Mouse (Mus musculus) embryo, embryonic 10 days (tissue): ENCODE measurements around the gene 1700001J03Rik.
A peak's percentile ranks its signal among the peaks of the same experiment; 100 is the strongest.
"Not testable (repeated sequence)": the region's sequence is repeated elsewhere in the genome, so short reads cannot be mapped to it uniquely, and the experiment has no call there.

Experiments
- DNase-seq: peaks from one replicate; pipeline ENCODE4 v3.0.0-alpha.2; 2015; ENCODE audit warnings: low spot score

1700001J03Rik gene

DNA sequence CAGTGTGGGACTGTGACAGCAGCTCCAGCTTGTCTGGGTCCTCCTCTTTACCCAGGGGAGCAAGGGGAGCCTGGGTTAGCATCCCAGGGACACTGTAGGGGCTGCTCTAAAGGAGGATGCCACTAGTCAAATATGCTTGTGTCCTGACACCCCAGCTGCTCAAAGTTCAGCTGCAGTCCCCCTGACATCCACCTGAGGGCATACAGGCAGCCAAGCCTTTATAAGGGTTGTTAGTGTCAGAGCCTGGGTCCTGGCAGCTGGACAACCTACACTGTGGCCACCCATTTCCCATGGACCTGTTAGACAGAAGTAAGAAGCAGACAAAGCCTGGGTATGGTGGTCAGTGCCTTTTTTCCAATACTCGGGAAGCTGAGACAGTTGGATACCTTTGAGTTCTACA is 3.0 kb upstream of the 1700001J03Rik start:
- no peak for DNase-seq

DNA sequence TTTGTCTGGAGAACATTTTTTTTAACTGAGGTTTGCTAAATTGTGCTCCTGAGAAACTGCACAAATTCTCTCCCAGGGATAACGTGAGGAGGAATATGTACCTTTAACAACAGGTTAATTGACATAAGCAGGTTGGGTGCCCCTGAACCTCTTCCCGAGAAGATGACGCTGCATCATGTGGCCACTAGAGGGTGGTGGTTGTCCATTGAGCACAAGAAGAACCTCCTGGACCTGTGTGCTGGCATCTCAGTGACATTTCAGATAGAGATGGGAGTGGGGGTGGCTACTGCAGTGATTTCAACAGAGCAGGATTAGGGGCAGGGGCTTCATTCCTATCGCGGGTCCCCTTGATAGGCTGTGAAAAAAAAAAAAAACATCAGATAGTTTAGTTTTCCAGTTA is 2.3 kb upstream of the 1700001J03Rik start:
- DNase-seq: peak; percentile 46

DNA sequence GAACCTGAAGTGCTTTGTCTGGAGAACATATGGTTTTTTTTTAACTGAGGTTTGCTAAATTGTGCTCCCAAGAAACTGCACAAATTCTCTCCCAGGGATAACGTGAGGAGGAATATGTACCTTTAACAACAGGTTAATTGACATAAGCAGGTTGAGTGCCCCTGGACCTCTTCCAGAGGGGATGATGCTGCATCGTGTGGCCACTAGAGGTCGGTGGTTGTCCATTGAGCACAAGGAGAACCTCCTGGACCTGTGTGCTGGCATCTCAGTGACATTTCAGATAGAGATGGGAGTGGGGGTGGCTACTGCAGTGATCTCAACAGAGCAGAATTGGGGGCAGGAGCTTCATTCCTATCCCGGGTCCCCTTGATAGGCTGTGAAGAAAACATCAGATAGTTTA is 12.4 kb downstream of the 1700001J03Rik start:
- DNase-seq: not testable (repeated sequence)

DNA sequence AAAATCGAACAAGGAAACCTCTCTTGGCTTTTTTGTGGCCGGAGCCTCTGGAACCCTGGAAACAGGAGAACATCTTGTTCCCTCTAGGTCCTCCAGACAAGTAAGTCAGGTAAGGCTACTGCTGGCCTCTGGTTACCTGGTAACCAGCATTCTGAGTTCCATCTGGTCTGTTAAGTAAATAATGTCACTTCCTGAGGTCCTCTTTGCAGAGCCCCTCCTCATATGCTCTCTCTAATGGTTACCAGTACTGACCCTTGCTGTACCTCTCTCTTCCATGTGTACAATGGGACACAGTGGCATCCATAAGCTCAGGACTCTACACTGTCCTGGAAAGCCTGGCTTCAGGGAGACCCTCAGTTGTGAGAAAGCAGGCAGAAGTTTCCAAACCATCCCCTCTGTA is 14.5 kb downstream of the 1700001J03Rik start, which contains the start of gene Gm6309:
Gm6309 (minus strand) TSS at position 101 of the 400 bp plus-strand sequence.
- not testable (repeated sequence) for DNase-seq

DNA sequence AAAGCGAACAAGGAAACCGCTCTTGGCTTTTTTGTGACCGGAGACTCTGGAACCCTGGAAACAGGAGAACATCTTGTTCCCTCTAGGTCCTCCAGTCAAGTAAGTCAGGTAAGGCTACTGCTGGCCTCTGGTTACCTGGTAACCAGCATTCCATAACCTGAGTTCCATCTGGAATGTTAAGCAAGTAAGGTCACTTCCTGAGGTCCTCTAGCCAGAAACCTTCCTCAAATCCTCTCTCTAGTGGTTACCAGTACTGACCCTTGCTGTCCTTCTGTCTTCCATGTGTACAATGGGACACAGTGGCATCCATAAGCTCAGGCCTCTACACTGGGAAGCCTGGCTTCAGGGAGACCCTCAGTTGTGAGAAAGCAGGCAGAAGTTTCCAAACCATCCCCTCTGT is 24.7 kb downstream of the 1700001J03Rik start, which contains the start of gene Gm5565:
Gm5565 (minus strand) TSS at position 101 of the 400 bp plus-strand sequence.
- DNase-seq: not testable (repeated sequence)

DNA sequence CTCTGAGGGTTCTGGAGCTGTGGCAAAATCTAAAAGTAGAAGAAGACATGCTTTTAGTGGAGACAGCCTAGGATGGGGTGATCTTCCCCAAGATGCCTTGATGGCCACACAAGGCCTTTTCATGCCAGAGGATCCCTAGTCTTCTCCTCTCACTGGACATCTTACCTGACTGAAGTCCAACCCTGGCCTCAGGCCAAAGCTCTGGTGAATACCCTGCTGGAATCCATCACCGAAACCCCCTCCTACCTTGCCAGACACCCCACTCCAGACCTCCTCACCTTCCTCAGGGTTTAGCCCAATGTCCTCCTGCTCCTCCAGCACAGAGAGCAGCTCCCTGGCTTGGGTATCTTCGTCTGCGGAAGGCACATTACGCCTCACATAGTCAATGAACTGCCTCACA is 26.8 kb downstream of the 1700001J03Rik start:
- DNase-seq: not testable (repeated sequence)

DNA sequence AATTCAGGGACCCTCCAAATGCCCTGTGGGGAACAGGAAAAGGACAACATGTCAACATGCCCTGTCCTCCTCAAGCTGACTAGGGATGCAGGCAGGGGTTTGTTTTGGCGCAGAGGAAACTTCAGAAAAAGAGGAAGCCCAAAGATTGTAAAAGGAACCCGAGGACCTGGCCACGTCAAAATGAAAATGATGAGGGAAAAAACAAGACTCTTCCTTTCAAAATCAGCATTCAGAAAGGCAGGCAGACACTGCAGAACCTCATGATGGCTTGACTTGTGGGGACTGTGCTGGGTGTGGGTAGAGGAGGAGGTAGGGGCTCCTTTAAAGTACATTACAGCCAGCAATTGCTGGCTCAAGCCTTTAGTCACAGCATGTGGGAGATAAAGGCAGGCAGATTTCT is 34.6 kb downstream of the 1700001J03Rik start:
- DNase-seq: no peak

DNA sequence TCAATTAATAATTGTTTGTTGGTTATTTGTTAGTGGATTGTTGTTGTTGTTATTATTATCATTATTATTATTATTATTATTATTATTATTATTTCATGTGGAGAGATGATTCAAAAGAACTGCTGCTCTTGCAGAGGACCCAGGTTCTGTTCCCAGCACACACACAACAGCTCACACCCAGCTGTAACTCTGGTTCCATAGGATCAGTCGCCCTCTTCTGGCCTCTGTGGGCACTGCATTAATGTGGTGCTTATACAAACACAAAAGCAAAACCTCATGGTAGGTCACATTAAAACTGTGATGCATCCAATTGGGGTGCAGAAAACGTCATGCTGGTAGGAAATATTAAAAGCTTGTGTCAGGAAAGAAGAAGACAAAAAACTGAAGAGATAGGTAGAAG is 37.2 kb downstream of the 1700001J03Rik start:
- peak; percentile 29 for DNase-seq
